Mouse (Mus musculus): ENCODE measurements around the gene Ctns. TPM values are rescaled to one million over a fixed set of nuclear protein-coding genes. Genes with fewer than 3 reads are reported as not detected.

The Ctns gene
- polyA plus RNA-seq (2015; fragmentation: Nextera tagmentation; extraction: Ambion mirVana) = 21.5 and 22.4 TPM in 2 replicates

- H3K27me3 ChIP-seq (ENCODE audit: insufficient read depth, low read length) = no peaks in the 10 kb centered on the region
- H3K36me3 ChIP-seq (ENCODE audit: insufficient read depth, low read length) = no peaks in the 10 kb centered on the region
- H3K4me1 ChIP-seq (ENCODE audit: insufficient read depth, low read length) = peaks cover 15% of the 10 kb centered on the region
- ATAC-seq (ENCODE audit: low FRiP score, low TSS enrichment) = peak; percentile 97
- peak within 1 kb of the TSS; percentile 89 for H3K4me2 ChIP-seq (replicated peaks; ENCODE audit: low read depth, low read length)
- H3K27ac ChIP-seq (ENCODE audit: low read length) = no peak within 1 kb of the TSS
- 2% methylated on average over 22 of the region's 22 CpGs for WGBS
- H3K9ac ChIP-seq (replicated peaks; ENCODE audit: low read length) = peak within 1 kb of the TSS; percentile 87
- no peaks in the 10 kb centered on the region for H3K9me3 ChIP-seq (ENCODE audit: low read length)
- peak within 1 kb of the TSS; percentile 78 for H3K4me3 ChIP-seq (ENCODE audit: low read length)
Observed at GRCm38 (mm10) chr11:73198603-73199229, at the start of gene Ctns. Gene Ctns, minus strand, starts transcription at chr11:73199042.

- H3K27ac ChIP-seq (ENCODE audit: low read length) = no peak overlapping the region
- no peak overlapping the region for H3K9ac ChIP-seq (replicated peaks; ENCODE audit: low read length)
- no peak overlapping the region for H3K4me3 ChIP-seq (ENCODE audit: low read length)
- ATAC-seq (ENCODE audit: low FRiP score, low TSS enrichment) = no peak
- no peaks in the 10 kb centered on the region for H3K9me3 ChIP-seq (ENCODE audit: low read length)
- H3K4me2 ChIP-seq (replicated peaks; ENCODE audit: low read depth, low read length) = no peak overlapping the region
- no peaks in the 10 kb centered on the region for H3K36me3 ChIP-seq (ENCODE audit: insufficient read depth, low read length)
- no peaks in the 10 kb centered on the region for H3K4me1 ChIP-seq (ENCODE audit: insufficient read depth, low read length)
- no peaks in the 10 kb centered on the region for H3K27me3 ChIP-seq (ENCODE audit: insufficient read depth, low read length)
- 75% methylated on average over 4 of the region's 4 CpGs for WGBS
Observed at GRCm38 (mm10) chr11:73242777-73243176, 43.9 kb upstream of the Ctns start.

GRCm38 (mm10) chr11:73242199-73242598 lies 43.4 kb upstream of the Ctns start:
- Histone ChIP-seq H3K9ac (replicated peaks; ENCODE audit: low read length) (no peak overlapping the region), H3K27ac (ENCODE audit: low read length) (no peak overlapping the region), H3K4me2 (replicated peaks; ENCODE audit: low read depth, low read length) (no peak overlapping the region), H3K4me1 (ENCODE audit: insufficient read depth, low read length) (no peaks in the 10 kb centered on the region), H3K9me3 (ENCODE audit: low read length) (no peaks in the 10 kb centered on the region), H3K27me3 (ENCODE audit: insufficient read depth, low read length) (no peaks in the 10 kb centered on the region), H3K36me3 (ENCODE audit: insufficient read depth, low read length) (no peaks in the 10 kb centered on the region), H3K4me3 (ENCODE audit: low read length) (no peak overlapping the region)
- ATAC-seq (ENCODE audit: low FRiP score, low TSS enrichment) = no peak
- WGBS = 60% methylated on average over 6 of the region's 6 CpGs

GRCm38 (mm10) chr11:73236731-73237130 lies 37.9 kb upstream of the Ctns start:
- Histone ChIP-seq H3K36me3 (ENCODE audit: insufficient read depth, low read length) (no peaks in the 10 kb centered on the region), H3K27ac (ENCODE audit: low read length) (0 out of 2 replicates have a peak overlapping the region, but pooled peaks have one; percentile 22), H3K9me3 (ENCODE audit: low read length) (no peaks in the 10 kb centered on the region), H3K27me3 (ENCODE audit: insufficient read depth, low read length) (no peaks in the 10 kb centered on the region), H3K4me2 (replicated peaks; ENCODE audit: low read depth, low read length) (no peak overlapping the region), H3K4me1 (ENCODE audit: insufficient read depth, low read length) (0 out of 2 replicates have a peak, but pooled peaks cover 7% of the 10 kb centered on the region), H3K4me3 (ENCODE audit: low read length) (no peak overlapping the region), H3K9ac (replicated peaks; ENCODE audit: low read length) (no peak overlapping the region)
- 0 out of 2 replicates have a peak, but pooled peaks have one; percentile 14 for ATAC-seq (ENCODE audit: low FRiP score, low TSS enrichment)
- WGBS = 61% methylated on average over 3 of the region's 3 CpGs

- Histone ChIP-seq H3K9ac (replicated peaks; ENCODE audit: low read length) (no peak overlapping the region), H3K36me3 (ENCODE audit: insufficient read depth, low read length) (no peaks in the 10 kb centered on the region), H3K4me3 (ENCODE audit: low read length) (no peak overlapping the region), H3K27me3 (ENCODE audit: insufficient read depth, low read length) (no peaks in the 10 kb centered on the region), H3K4me2 (replicated peaks; ENCODE audit: low read depth, low read length) (no peak overlapping the region), H3K9me3 (ENCODE audit: low read length) (no peaks in the 10 kb centered on the region), H3K4me1 (ENCODE audit: insufficient read depth, low read length) (0 out of 2 replicates have a peak, but pooled peaks cover 7% of the 10 kb centered on the region), H3K27ac (ENCODE audit: low read length) (peak overlapping the region; percentile 56)
- 23% methylated on average over 5 of the region's 5 CpGs for WGBS
- peak; percentile 53 for ATAC-seq (ENCODE audit: low FRiP score, low TSS enrichment)
Observed at GRCm38 (mm10) chr11:73235990-73236701, 37.3 kb upstream of the Ctns start.

GRCm38 (mm10) chr11:73233992-73234391 lies 35.1 kb upstream of the Ctns start, which contains the start of gene Trpv1:
Gene Trpv1, plus strand, starts transcription at chr11:73234292.
- H3K36me3 ChIP-seq (ENCODE audit: insufficient read depth, low read length) = no peaks in the 10 kb centered on the region
- ATAC-seq (ENCODE audit: low FRiP score, low TSS enrichment) = no peak
- H3K27ac ChIP-seq (ENCODE audit: low read length) = no peak within 1 kb of the TSS
- no peak within 1 kb of the TSS for H3K4me2 ChIP-seq (replicated peaks; ENCODE audit: low read depth, low read length)
- H3K9ac ChIP-seq (replicated peaks; ENCODE audit: low read length) = no peak within 1 kb of the TSS
- 88% methylated on average over 5 of the region's 5 CpGs for WGBS
- no peaks in the 10 kb centered on the region for H3K9me3 ChIP-seq (ENCODE audit: low read length)
- H3K4me1 ChIP-seq (ENCODE audit: insufficient read depth, low read length) = 0 out of 2 replicates have a peak, but pooled peaks cover 7% of the 10 kb centered on the region
- no peaks in the 10 kb centered on the region for H3K27me3 ChIP-seq (ENCODE audit: insufficient read depth, low read length)
- H3K4me3 ChIP-seq (ENCODE audit: low read length) = no peak within 1 kb of the TSS

GRCm38 (mm10) chr11:73232513-73232912 lies 33.7 kb upstream of the Ctns start:
- Histone ChIP-seq H3K4me1 (ENCODE audit: insufficient read depth, low read length) (0 out of 2 replicates have a peak, but pooled peaks cover 7% of the 10 kb centered on the region), H3K9me3 (ENCODE audit: low read length) (no peaks in the 10 kb centered on the region), H3K36me3 (ENCODE audit: insufficient read depth, low read length) (no peaks in the 10 kb centered on the region), H3K27ac (ENCODE audit: low read length) (no peak overlapping the region), H3K4me3 (ENCODE audit: low read length) (no peak overlapping the region), H3K4me2 (replicated peaks; ENCODE audit: low read depth, low read length) (no peak overlapping the region), H3K27me3 (ENCODE audit: insufficient read depth, low read length) (no peaks in the 10 kb centered on the region), H3K9ac (replicated peaks; ENCODE audit: low read length) (no peak overlapping the region)
- 61% methylated on average over 2 of the region's 2 CpGs for WGBS
- ATAC-seq (ENCODE audit: low FRiP score, low TSS enrichment) = no peak

- 84% methylated on average over 5 of the region's 5 CpGs for WGBS
- Histone ChIP-seq H3K36me3 (ENCODE audit: insufficient read depth, low read length) (no peaks in the 10 kb centered on the region), H3K9ac (replicated peaks; ENCODE audit: low read length) (no peak overlapping the region), H3K4me1 (ENCODE audit: insufficient read depth, low read length) (no peaks in the 10 kb centered on the region), H3K27ac (ENCODE audit: low read length) (no peak overlapping the region), H3K4me2 (replicated peaks; ENCODE audit: low read depth, low read length) (no peak overlapping the region), H3K27me3 (ENCODE audit: insufficient read depth, low read length) (no peaks in the 10 kb centered on the region), H3K4me3 (ENCODE audit: low read length) (no peak overlapping the region), H3K9me3 (ENCODE audit: low read length) (no peaks in the 10 kb centered on the region)
- no peak for ATAC-seq (ENCODE audit: low FRiP score, low TSS enrichment)
Observed at GRCm38 (mm10) chr11:73230081-73230480, 31.2 kb upstream of the Ctns start.

GRCm38 (mm10) chr11:73228881-73229280 lies 30.0 kb upstream of the Ctns start:
- 72% methylated on average over 5 of the region's 5 CpGs for WGBS
- Histone ChIP-seq H3K4me2 (replicated peaks; ENCODE audit: low read depth, low read length) (no peak overlapping the region), H3K36me3 (ENCODE audit: insufficient read depth, low read length) (no peaks in the 10 kb centered on the region)

GRCm38 (mm10) chr11:73225856-73226255 lies 27.0 kb upstream of the Ctns start:
- no peaks in the 10 kb centered on the region for H3K27me3 ChIP-seq (ENCODE audit: insufficient read depth, low read length)
- no peaks in the 10 kb centered on the region for H3K4me1 ChIP-seq (ENCODE audit: insufficient read depth, low read length)
- H3K9me3 ChIP-seq (ENCODE audit: low read length) = no peaks in the 10 kb centered on the region
- no peak overlapping the region for H3K27ac ChIP-seq (ENCODE audit: low read length)
- no peak overlapping the region for H3K9ac ChIP-seq (replicated peaks; ENCODE audit: low read length)
- no peak overlapping the region for H3K4me3 ChIP-seq (ENCODE audit: low read length)
- no peaks in the 10 kb centered on the region for H3K36me3 ChIP-seq (ENCODE audit: insufficient read depth, low read length)
- ATAC-seq (ENCODE audit: low FRiP score, low TSS enrichment) = no peak
- WGBS = 91% methylated on average over 6 of the region's 6 CpGs
- no peak overlapping the region for H3K4me2 ChIP-seq (replicated peaks; ENCODE audit: low read depth, low read length)

More at GRCm38 (mm10) chr11:73228881-73229280, 30.0 kb upstream of the Ctns start:
- Histone ChIP-seq H3K4me3 (ENCODE audit: low read length) (no peak overlapping the region), H3K4me1 (ENCODE audit: insufficient read depth, low read length) (no peaks in the 10 kb centered on the region), H3K9me3 (ENCODE audit: low read length) (no peaks in the 10 kb centered on the region), H3K9ac (replicated peaks; ENCODE audit: low read length) (no peak overlapping the region), H3K27me3 (ENCODE audit: insufficient read depth, low read length) (no peaks in the 10 kb centered on the region), H3K27ac (ENCODE audit: low read length) (no peak overlapping the region)
- no peak for ATAC-seq (ENCODE audit: low FRiP score, low TSS enrichment)

All from kidney, embryonic 16.5 days (tissue).